Mouse (Mus musculus): ENCODE measurements around the gene Chit1. TPM values are rescaled to one million over a fixed set of nuclear protein-coding genes. Genes with fewer than 3 reads are reported as not detected.

Chit1 gene
- total RNA-seq, 2 experiments from 2014 or later = not detected

- intact Hi-C loops (cut with DNase I) = loop anchor here (2.0 kb wide), 1 partner anchor 38 kb away; no protein-coding TSS in a partner anchor
- no peak for DNase-seq
Observed at GRCm38 (mm10) chr1:134198197-134198995, 87.4 kb downstream of the Chit1 start.

- DNase-seq = no peak
- intact Hi-C loops (cut with DNase I) = loop anchor here (2.0 kb wide), 1 partner anchor 48 kb away; no protein-coding TSS in a partner anchor
Observed at GRCm38 (mm10) chr1:134200481-134200880, 89.4 kb downstream of the Chit1 start.

Other genes with a start within 250 kb of the Chit1 start
- under 1 TPM; 0.17 to 0.55 TPM for gene Optc, start 203.2 kb upstream of the Chit1 start, total RNA-seq (2021)
- gene Prelp, start 189.8 kb upstream of the Chit1 start, total RNA-seq (2021) = 10 to 100 TPM; 25.0 to 29.5 TPM
- gene Fmod, start 74.0 kb upstream of the Chit1 start, total RNA-seq (2021) = 10 to 100 TPM; 13.5 to 17.4 TPM
- gene Btg2, start 32.1 kb upstream of the Chit1 start, total RNA-seq (2021) = 10 to 100 TPM; 37.3 to 47.7 TPM
- under 1 TPM; 0.62 to 0.71 TPM for gene Chil1, start 70.9 kb downstream of the Chit1 start, total RNA-seq (2021)
- not detected for gene Mybph, start 82.2 kb downstream of the Chit1 start, total RNA-seq (2021)
- gene Adora1, start 124.2 kb downstream of the Chit1 start, total RNA-seq (2021) = 10 to 100 TPM; 20.3 to 23.0 TPM
- not detected for gene Myog, start 178.7 kb downstream of the Chit1 start, total RNA-seq (2021)
- gene Ppfia4, start 221.7 kb downstream of the Chit1 start, total RNA-seq (2021) = 1 to 10 TPM; 2.8 to 3.5 TPM

Measured in heart, postnatal 14 days (tissue).